Mouse (Mus musculus): Measurements from ENCODE around the gene Git2.

Gene Git2

GRCm38 (mm10) chr5:114797253-114797652 lies 21.9 kb upstream of the Git2 start:
- DNase-seq (ENCODE audit: low spot score in 2 of 2) = no peak

GRCm38 (mm10) chr5:114796299-114797012 lies 21.1 kb upstream of the Git2 start:
- DNase-seq (ENCODE audit: low spot score in 2 of 2) = no peak

GRCm38 (mm10) chr5:114795653-114796052 lies 20.3 kb upstream of the Git2 start:
- no peak for DNase-seq (ENCODE audit: low spot score in 2 of 2)

- no peak for DNase-seq (ENCODE audit: low spot score in 2 of 2)
Measured at GRCm38 (mm10) chr5:114795231-114795630, 19.9 kb upstream of the Git2 start.

DNA sequence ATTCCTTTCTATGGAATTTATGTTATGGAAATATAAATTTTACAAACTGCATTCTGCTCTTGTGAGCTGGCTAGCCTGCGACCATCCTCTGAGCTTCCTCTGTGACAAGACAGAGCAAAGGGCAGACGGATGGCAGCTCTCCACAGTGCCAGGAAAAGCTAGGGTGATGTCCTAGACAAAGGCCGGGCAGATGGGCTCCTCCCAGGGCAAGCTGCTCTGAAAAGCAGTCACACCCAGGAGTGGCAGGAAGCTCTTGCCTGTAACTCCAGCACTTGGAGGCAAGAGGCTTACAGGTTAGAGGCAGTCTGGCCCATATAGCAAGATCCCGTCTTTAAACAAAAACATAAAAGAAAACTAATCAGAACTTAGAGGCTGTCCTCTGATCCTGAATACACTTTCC lies 19.3 kb upstream of the Git2 start:
- DNase-seq (ENCODE audit: low spot score in 2 of 2) = no peak

DNA sequence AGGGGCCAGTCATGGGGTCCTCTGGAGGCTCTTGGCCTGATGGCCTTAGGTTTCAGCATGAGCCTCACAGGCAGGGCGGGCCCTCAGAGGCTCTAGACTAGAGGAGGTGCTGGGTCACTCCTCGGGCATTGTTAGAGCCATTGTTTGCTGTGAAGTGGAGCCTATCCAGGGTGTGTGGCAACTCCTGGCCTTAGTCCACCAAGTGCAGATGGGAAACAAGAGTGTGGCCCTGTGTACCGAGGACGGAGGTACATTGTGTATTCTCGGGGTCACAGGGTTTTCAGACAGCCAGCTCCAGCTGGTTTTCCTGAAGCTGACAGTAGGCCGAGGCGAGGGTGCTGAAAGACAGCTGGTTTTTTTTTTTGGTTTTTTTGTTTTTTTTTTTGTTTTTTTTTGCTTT lies 18.0 kb upstream of the Git2 start:
- no peak for DNase-seq (ENCODE audit: low spot score in 2 of 2)

- no peak for DNase-seq (ENCODE audit: low spot score in 2 of 2)
Measured at GRCm38 (mm10) chr5:114785196-114785595, 9.9 kb upstream of the Git2 start.

DNA sequence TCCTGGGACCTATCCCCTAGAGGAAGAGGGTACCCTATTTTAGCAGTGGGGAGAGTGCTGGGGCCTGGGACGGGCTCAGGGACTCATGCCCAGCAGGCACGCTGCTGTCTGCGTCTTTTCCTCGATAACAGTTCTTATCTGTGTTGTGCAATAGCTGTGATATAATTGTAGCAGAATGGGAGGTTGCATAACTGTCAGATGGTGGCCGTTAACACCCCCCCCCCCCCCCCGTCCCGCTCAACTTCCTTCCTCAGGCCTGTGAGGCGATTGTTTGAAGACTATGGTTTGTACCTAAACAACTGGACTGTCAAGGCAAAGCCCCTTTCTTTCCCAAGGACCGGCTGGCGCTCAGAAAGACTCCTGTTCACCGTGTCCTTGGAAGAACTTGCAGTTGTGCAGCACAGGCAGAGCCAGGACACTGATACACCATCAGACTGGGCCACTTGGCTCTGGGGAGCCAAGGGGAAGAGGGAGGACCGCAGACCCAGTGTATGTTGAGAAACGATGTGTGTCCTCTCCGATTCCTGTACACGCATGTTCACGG lies 9.4 kb upstream of the Git2 start:
- peak in 1 of 2 experiments; percentile 30 for DNase-seq (ENCODE audit: low spot score in 2 of 2)

- DNase-seq (ENCODE audit: low spot score in 2 of 2) = peak; percentile 54 to 59
Measured at GRCm38 (mm10) chr5:114783405-114784163, 8.3 kb upstream of the Git2 start.

GRCm38 (mm10) chr5:114782991-114783390 lies 7.7 kb upstream of the Git2 start:
- no peak for DNase-seq (ENCODE audit: low spot score in 2 of 2)

DNA sequence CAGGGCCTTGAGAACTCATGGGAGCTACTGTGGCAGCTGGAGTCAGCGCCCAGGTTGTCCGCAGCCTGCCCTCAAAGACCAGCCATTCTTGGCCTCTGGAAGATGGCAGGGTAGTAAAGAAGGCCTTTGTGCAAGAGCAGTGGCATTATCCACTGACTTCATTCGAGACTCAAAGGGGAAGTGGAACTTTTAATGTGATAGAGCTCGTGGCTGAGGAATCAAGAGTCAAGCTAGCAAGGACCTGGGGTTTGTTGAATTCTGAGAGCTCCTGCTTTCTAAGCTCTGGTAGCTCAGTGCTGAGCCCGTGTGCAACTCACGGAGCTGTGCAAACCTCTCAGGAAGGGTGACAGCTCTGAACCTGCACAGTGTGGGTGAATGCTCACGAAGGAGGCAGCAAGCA lies 5.6 kb upstream of the Git2 start:
- peak in 1 of 2 experiments; percentile 34 for DNase-seq (ENCODE audit: low spot score in 2 of 2)

DNA sequence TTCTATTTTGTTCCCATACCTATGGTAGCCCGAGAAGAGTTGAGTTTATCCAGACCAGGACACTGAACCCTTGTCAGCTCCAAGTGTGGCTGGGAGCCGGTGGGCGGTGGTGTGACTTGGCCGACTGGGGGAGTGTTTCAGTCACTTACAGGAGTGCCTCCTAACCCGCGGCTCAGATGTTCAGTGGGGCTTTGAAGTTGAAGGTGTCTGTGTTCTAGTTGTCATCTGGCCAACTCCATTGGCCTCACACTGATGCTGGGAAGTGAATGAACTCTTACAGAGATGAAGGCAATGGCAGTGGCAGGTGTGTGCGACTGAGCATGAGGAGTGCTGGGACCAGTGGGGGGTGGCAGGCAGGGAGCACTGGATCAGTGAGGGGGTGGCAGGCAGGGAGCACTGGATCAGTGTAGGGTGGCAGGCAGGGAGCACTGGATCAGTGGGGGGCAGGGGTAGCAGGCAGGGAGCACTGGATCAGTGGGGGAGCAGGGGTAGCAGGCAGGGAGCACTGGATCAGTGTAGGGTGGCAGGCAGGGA lies 4.7 kb upstream of the Git2 start:
- no peak for DNase-seq (ENCODE audit: low spot score in 2 of 2)

GRCm38 (mm10) chr5:114776174-114776573 lies 857 bp upstream of the Git2 start:
- no peak for DNase-seq (ENCODE audit: low spot score in 2 of 2)

DNA sequence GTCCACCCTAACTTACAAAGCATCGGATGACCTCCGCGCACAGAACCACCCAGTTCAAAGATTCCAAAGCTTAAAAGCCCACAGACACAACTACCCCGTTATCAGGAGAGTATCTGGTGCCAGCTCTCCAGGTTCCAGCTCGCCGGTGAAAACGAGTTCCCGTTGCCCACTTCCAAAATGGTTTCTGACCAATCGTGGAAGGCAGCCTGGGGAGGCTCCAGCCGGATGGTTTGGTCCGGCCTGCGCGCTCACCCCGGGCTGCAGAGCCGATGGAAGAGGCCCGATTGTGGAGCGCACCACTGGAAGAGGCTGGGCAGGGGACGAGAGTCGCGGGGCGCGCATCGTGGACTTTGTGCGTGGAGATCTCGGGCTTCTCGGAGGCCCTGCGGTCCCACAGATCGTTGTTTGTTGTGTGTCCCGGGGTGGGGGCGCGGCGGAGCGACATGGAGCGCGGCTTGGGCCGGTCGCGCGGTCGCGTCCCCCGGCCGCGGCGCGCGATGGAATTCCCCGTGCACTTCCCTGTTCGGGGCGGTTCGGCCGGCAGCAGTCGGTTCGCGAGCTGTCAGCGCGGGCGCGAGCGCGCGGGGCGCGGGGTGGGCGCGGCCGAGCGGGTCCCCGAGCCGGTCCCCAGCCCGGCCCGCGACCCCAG lies 790 bp downstream of the Git2 start, which contains the start of gene Ankrd13a:
Gene Ankrd13a, plus strand, starts transcription at position 275 of the 649 bp plus-strand sequence.
- DNase-seq (ENCODE audit: low spot score in 2 of 2) = peak; percentile 89 to 91

DNA sequence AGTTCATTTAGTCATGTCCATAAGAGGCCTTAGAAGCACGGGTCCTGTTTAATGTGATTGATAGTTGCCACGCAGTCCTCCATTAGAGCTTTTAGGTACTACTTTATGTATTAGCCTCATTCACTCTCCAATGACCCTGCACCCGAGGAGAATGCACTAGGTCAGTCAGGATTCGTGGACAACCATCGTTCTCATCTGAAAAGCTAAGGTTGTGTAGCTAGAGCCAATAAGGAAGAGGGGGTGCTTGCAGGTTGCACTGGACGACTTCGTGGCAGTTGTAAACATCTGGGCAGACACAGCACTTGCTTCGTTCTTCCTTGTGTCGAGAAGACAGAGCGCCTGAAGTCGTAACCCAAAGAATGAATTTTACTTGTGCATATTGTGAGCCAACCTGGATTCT lies 1.5 kb downstream of the Git2 start:
- peak; percentile 25 to 37 for DNase-seq (ENCODE audit: low spot score in 2 of 2)

DNA sequence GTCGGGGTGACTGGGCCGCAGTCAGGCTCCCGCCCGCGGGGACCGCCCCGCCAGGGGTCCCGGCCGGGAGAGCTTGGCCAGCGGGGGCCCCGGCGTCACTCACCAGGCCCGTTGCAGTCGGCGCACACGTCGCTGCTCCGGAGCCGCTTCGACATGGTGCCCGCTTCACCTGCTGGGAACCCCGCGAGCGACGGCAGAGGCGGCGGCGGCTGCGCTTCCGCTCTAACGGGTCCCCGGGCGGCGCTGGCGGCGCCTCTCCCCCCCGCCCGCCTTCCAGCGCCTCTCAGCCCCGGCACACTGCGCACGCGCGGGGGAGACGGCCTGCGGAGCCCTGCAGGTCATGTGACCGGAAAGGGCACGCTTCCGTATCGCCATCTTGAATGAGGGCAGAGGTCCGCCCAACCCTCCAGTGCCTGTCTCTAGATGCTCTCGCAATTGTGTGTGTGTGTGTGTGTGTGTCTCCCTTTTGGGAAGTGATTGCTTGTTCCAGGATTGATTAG lies 2.1 kb downstream of the Git2 start:
- peak; percentile 98 to 99 for DNase-seq (ENCODE audit: low spot score in 2 of 2)

GRCm38 (mm10) chr5:114772456-114773203 lies 2.7 kb downstream of the Git2 start:
- peak; percentile 78 to 81 for DNase-seq (ENCODE audit: low spot score in 2 of 2)

- no peak for DNase-seq (ENCODE audit: low spot score in 2 of 2)
Measured at GRCm38 (mm10) chr5:114771796-114772195, 3.5 kb downstream of the Git2 start.

GRCm38 (mm10) chr5:114769786-114770185 lies 5.5 kb downstream of the Git2 start:
- peak in 1 of 2 experiments; percentile 51 for DNase-seq (ENCODE audit: low spot score in 2 of 2)

DNA sequence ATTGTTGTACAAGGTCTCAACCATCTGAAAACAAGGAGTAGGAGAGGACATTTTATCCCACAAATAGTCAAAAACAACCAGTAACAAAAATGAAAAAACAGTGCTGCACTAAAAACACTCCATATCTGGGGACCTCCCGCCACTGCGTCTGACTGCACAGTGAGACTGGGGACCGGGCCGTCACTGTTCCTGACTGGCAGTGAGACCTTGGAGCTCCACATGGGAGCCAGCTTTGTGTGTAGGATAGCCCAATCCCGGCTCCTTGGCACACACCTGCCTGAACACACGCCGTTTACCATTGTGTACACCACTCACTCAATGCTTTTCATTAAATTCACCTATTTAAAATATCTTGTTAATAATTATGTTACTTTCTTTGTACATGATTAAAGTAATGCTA lies 8.1 kb downstream of the Git2 start:
- DNase-seq (ENCODE audit: low spot score in 2 of 2) = no peak

GRCm38 (mm10) chr5:114766686-114767085 lies 8.6 kb downstream of the Git2 start:
- no peak for DNase-seq (ENCODE audit: low spot score in 2 of 2)
